ENCODE assay signal across 9 mouse cellular contexts in the genomic region with DNA sequence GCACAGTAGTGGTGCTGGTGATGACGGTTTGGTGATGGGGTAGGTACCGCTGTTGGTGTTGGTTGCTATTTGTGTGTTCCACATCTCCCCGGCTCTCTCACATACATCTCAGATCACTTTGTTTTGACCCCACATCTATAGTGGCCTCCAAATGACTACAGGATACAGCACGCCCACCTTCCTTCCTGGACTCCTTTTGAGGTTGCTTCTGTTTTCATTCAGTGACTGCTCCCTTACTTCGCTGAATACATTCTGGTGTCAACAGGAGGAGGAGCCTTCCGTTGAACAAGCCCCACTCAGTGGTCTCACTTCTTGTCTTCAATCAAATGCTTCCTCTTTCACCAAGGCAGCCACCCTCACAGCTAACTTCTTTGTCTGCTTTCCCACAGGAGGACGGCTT. TPM values are rescaled to one million over a fixed set of nuclear protein-coding genes. Genes with fewer than 3 reads are reported as not detected.
A peak's percentile ranks its signal among the peaks of the same experiment; 100 is the strongest.
DNase-seq lines count a peak whose midpoint lies in the region; ATAC-seq and TF ChIP-seq lines count a peak whose summit lies in the region.
"Had no signal": no experiment of that assay in that cellular context is flagged by ENCODE, and none has a peak within 500 bp of the region (broad histone marks: within the 10 kb centered on the region; RNA-seq: fewer than 3 reads in every experiment).

No protein-coding gene starts in this region.

- no peaks in the 10 kb centered on the region for H3K27me3 ChIP-seq in heart, embryonic 16.5 days (ENCODE audit: control insufficient read depth, insufficient read depth, low read length)
- no peaks in the 10 kb centered on the region for H3K27me3 ChIP-seq in spleen, adult 2 months (ENCODE audit: control insufficient read depth, insufficient read depth, low read length)

- H3K9ac ChIP-seq in heart, embryonic 16.5 days (ENCODE audit: low read length): no peak overlapping the region

- no peaks in the 10 kb centered on the region for H3K9me3 ChIP-seq in heart, embryonic 16.5 days (replicated peaks; ENCODE audit: control insufficient read depth, low read length)

- TF ChIP-seq CTCF in spleen, adult 2 months (IDR thresholded peaks at IDR 0.05; ENCODE audit: extremely low read depth, insufficient read depth, insufficient read length, insufficient replicate concordance): no peak

- intact Hi-C loops in heart, postnatal 14 days (cut with DNase I): loop anchor here (5.0 kb wide), 1 partner anchor 58 kb away; no protein-coding TSS in a partner anchor

- no peaks in the 10 kb centered on the region for H3K36me3 ChIP-seq in heart, embryonic 16.5 days (ENCODE audit: control insufficient read depth, insufficient read depth)
- no peaks in the 10 kb centered on the region; the same call in 1 of the 2 replicates for H3K36me3 ChIP-seq in spleen, adult 2 months (ENCODE audit: control insufficient read depth, insufficient read depth, low read length)

- no peak for DNase-seq in heart, postnatal 14 days
- peak; percentile 29 for DNase-seq in R1 (ENCODE audit: low read depth, low spot score)
- DNase-seq in lung, postnatal 10 days: peak; percentile 34
- peak; percentile 69 to 78 for DNase-seq in spleen, adult 2 months (ENCODE audit: low read depth in 1 of 2, low spot score in 2 of 2)
- no peak for DNase-seq in adipocyte (ENCODE audit: low spot score)
- no peak for DNase-seq in frontal cortex, postnatal 14 days (ENCODE audit: low spot score in 2 of 2)
- no peak for DNase-seq in layer of hippocampus, postnatal 14 days (ENCODE audit: low spot score in 2 of 2)
- DNase-seq: kidney, postnatal 25 days had no signal

- no peak overlapping the region for H3K4me2 ChIP-seq in heart, embryonic 16.5 days (ENCODE audit: low read depth, low read length)

- peaks cover 21% of the 10 kb centered on the region for H3K4me1 ChIP-seq in heart, embryonic 16.5 days (ENCODE audit: control insufficient read depth, insufficient read depth, low read length)
- H3K4me1 ChIP-seq in spleen, adult 2 months (ENCODE audit: control insufficient read depth, insufficient read depth, insufficient read length): peaks cover 27% of the 10 kb centered on the region

- no peak for ATAC-seq in heart, embryonic 16.5 days (replicated peaks; ENCODE audit: extremely low read depth, insufficient read depth, low FRiP score)

- H3K27ac ChIP-seq in heart, embryonic 16.5 days (ENCODE audit: low read length): peak overlapping the region; percentile 48
- peak overlapping the region; percentile 88 for H3K27ac ChIP-seq in spleen, adult 2 months (ENCODE audit: insufficient read depth, low read length)

- 55% methylated on average over 7 of the region's 7 CpGs for WGBS in heart, embryonic 16.5 days
- 3% methylated on average over 7 of the region's 7 CpGs for WGBS in spleen, adult 2 months

- no peak; the same call in 1 of the 2 replicates for TF ChIP-seq POLR2A in spleen, adult 2 months (IDR thresholded peaks at IDR 0.05; ENCODE audit: low read depth, low read length)

- no peak overlapping the region for H3K4me3 ChIP-seq in heart, embryonic 16.5 days (ENCODE audit: low read length)
- H3K4me3 ChIP-seq in spleen, adult 2 months (ENCODE audit: extremely low read depth, insufficient read depth, insufficient read length): no peak overlapping the region; the same call in 1 of the 2 replicates

RNA-seq across cellular contexts. Expression of a gene that starts 3.8 kb away (rescaled TPM):
- polyA plus RNA-seq in heart, embryonic 16.5 days (2015; fragmentation: Nextera tagmentation; extraction: Ambion mirVana): 963 and 998 TPM in 2 replicates
- 100 to 1,000 TPM; 220 to 281 TPM for total RNA-seq in heart, postnatal 14 days (2021)
- polyA plus RNA-seq in spleen, adult 2 months (2012; rRNA removed): 143 TPM in 2 replicates
- total RNA-seq in layer of hippocampus, postnatal 14 days (2021): 100 to 1,000 TPM; 787 to 793 TPM

RNA-seq across cellular contexts. Expression of a gene that starts 55.0 kb away (rescaled TPM):
- 28.1 and 32.8 TPM in 2 replicates for polyA plus RNA-seq in heart, embryonic 16.5 days (2015; fragmentation: Nextera tagmentation; extraction: Ambion mirVana)
- 10 to 100 TPM; 84.8 to 85.3 TPM for total RNA-seq in heart, postnatal 14 days (2021)
- polyA plus RNA-seq in spleen, adult 2 months (2012; rRNA removed): 94.1 and 116 TPM in 2 replicates
- total RNA-seq in layer of hippocampus, postnatal 14 days (2021): 10 to 100 TPM; 58.6 to 63.0 TPM

Comparison
In these comparisons a context has a peak if more than half of its experiments do, and no peak if none do; other contexts are left out.
1. DNase-seq: peak in R1 (single experiment), lung, postnatal 10 days (single experiment) and spleen, adult 2 months (2 of 2); none in heart, postnatal 14 days (0 of 2), adipocyte (single experiment), frontal cortex, postnatal 14 days (0 of 2) and layer of hippocampus, postnatal 14 days (0 of 2).